Mouse (Mus musculus): ENCODE data around the gene Zfp993. TPM values are rescaled to one million over a fixed set of nuclear protein-coding genes. Genes with fewer than 3 reads are reported as not detected.
"Not testable (repeated sequence)": the region's sequence is repeated elsewhere in the genome, so short reads cannot be mapped to it uniquely, and the experiment has no call there.

The Zfp993 gene
- total RNA-seq (2021) = 1 to 10 TPM; 1.0 to 2.4 TPM
- long read RNA-seq, experiment 1 = 0 reads
- long read RNA-seq, experiment 2, partial matches to known transcripts = 0 of 1 reads
- long read RNA-seq, experiment 2, other reads (novel, unspliced or antisense) = 1 of 1 reads

- DNase-seq; intact Hi-C loops (cut with DNase I; ENCODE audit: low total_unique reads): not testable (repeated sequence)
Observed at GRCm38 (mm10) chr4:146610774-146611400, at the start of gene Zfp993. Gene Zfp993, plus strand, starts transcription at chr4:146610961.

GRCm38 (mm10) chr4:146579905-146580873 is 30.6 kb upstream of the Zfp993 start:
- DNase-seq = not testable (repeated sequence)

GRCm38 (mm10) chr4:146603578-146604399 is 7.0 kb upstream of the Zfp993 start:
- peak; percentile 1 for DNase-seq
- intact Hi-C loops (cut with DNase I; ENCODE audit: low total_unique reads) = not testable (repeated sequence)

More at GRCm38 (mm10) chr4:146579905-146580873, 30.6 kb upstream of the Zfp993 start:
- intact Hi-C loops (cut with DNase I; ENCODE audit: low total_unique reads) = not testable (repeated sequence)

- intact Hi-C loops (cut with DNase I; ENCODE audit: low total_unique reads); DNase-seq: not testable (repeated sequence)
Observed at GRCm38 (mm10) chr4:146644367-146644766, 33.6 kb downstream of the Zfp993 start.

DNA sequence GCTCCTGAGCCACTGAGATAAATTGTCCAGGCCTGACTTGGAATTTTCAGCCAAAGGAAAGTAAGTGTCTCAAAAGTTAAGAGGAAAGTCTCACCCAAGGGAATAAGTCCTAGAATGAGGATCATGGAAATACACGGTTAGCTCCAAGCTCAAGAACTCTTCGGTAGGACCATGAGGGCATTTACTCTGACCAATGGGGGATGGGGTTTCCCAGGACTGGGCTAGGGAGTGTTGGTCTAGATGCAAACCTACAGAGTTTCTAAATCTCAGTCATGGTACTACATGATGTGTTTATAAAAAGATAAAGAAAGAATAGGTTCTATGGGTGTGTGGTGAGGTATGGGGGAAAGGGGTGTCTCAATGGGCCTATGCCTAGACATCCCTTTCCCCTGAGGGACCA is 38.9 kb downstream of the Zfp993 start:
- DNase-seq; intact Hi-C loops (cut with DNase I; ENCODE audit: low total_unique reads): not testable (repeated sequence)

- DNase-seq; intact Hi-C loops (cut with DNase I; ENCODE audit: low total_unique reads): not testable (repeated sequence)
Observed at GRCm38 (mm10) chr4:146650115-146650514, 39.4 kb downstream of the Zfp993 start.

DNA sequence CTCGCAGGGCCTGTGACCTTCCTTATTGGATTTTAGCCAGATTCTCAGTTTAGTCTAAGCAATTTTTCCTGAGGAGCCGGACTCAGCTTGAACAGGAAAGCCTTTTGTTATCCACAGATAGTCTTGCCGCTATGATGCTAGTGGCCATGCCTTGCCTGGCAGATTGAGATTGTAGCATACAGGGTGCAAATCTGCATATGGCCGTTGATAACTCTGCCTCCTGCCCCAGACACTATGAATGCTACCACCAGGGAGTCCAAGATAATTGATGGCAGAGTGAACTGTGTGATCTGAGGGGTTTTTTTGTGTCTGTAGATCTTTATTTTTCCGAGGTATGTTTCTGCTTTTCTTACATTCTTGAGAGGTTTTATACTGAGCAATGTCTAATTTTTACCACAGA is 39.9 kb downstream of the Zfp993 start:
- not testable (repeated sequence) for DNase-seq

More for the DNA sequence above, 39.9 kb downstream of the Zfp993 start:
- intact Hi-C loops (cut with DNase I; ENCODE audit: low total_unique reads) = not testable (repeated sequence)

Other genes starting within 250 kb of the Zfp993 start
- gene Zfp992, start 161.9 kb upstream of the Zfp993 start, total RNA-seq (2021) = 1 to 10 TPM; 1.0 to 1.2 TPM
- under 1 TPM; 0.18 to 0.29 TPM for gene Zfp981, start 108.9 kb upstream of the Zfp993 start, total RNA-seq (2021)

All from gastrocnemius, postnatal 14 days (tissue).